Mouse (Mus musculus): ENCODE measurements around the gene a.

- no peak for TF ChIP-seq POLR2A (IDR thresholded peaks at IDR 0.05; ENCODE audit: low read depth, low read length)
- no peak for TF ChIP-seq IRF4 (IDR thresholded peaks at IDR 0.05; ENCODE audit: low read depth, low read length)
- TF ChIP-seq ZMIZ1 (IDR thresholded peaks at IDR 0.05; ENCODE audit: low read depth, low read length) = no peak
- TF ChIP-seq SIN3A (IDR thresholded peaks at IDR 0.05; ENCODE audit: low read length) = no peak
- TF ChIP-seq ETS1 (conservative IDR thresholded peaks at IDR 0.05; ENCODE audit: low read depth, low read length) = no peak
- TF ChIP-seq CTCF (conservative IDR thresholded peaks at IDR 0.05 in 1 of 2, IDR thresholded peaks at IDR 0.05 in 1 of 2; ENCODE audit: low read depth in 2 of 2, low read length in 2 of 2) = no peak
- no peak for TF ChIP-seq MAX (IDR thresholded peaks at IDR 0.05; ENCODE audit: low read length)
- TF ChIP-seq ZNF384 (IDR thresholded peaks at IDR 0.05; ENCODE audit: low read depth, low read length) = no peak
- TF ChIP-seq POLR2AphosphoS2 (IDR thresholded peaks at IDR 0.05; ENCODE audit: low read depth, low read length) = no peak
- TF ChIP-seq HCFC1 (IDR thresholded peaks at IDR 0.05; ENCODE audit: low read depth, low read length) = no peak
These were observed 28.0 kb upstream of the a start for GRCm38 (mm10) chr2:154763226-154763625.

Measured in CH12.LX (cell line).